Mouse (Mus musculus) thymus, adult 2 months (tissue): ENCODE results near the gene Dgkh. TPM values are rescaled to one million over a fixed set of nuclear protein-coding genes. Genes with fewer than 3 reads are reported as not detected.

ENCODE experiments used
- DNase-seq: peaks from one replicate; pipeline ENCODE4 v3.0.0; 2021
- H3K27ac ChIP-seq: fragments of 200-500 bp; 2 replicates; pipeline ENCODE4 v1.5.1; 2012; ENCODE audit warnings: low read length, control low read depth; ENCODE audit not compliant: control insufficient read depth, insufficient read depth
- H3K27me3 ChIP-seq: fragments of 200-500 bp; 2 replicates; pipeline ENCODE4 v1.6.1; 2012; ENCODE audit warnings: mild to moderate bottlenecking, low read length, moderate library complexity, mixed read lengths; ENCODE audit not compliant: control insufficient read depth, insufficient read depth
- H3K36me3 ChIP-seq: fragments of 200-500 bp; 2 replicates; pipeline ENCODE4 v1.6.1; 2012; ENCODE audit warnings: mild to moderate bottlenecking, low read length, moderate library complexity; ENCODE audit not compliant: control insufficient read depth, insufficient read depth
- H3K4me1 ChIP-seq: fragments of 200-500 bp; replicated peaks from 2 replicates; pipeline ENCODE4 v1.6.1; 2012; ENCODE audit warnings: low read length; ENCODE audit not compliant: control insufficient read depth, insufficient read depth
- H3K4me3 ChIP-seq: fragments of 200-500 bp; 2 replicates; pipeline ENCODE4 v1.5.1; 2012; ENCODE audit warnings: mild to moderate bottlenecking, low read length, control low read depth, moderate library complexity; ENCODE audit not compliant: control insufficient read depth, insufficient read depth
- CTCF ChIP-seq: fragments of 200-500 bp; IDR thresholded peaks from 2 replicates; pipeline ENCODE4 v1.5.1; 2012; ENCODE audit warnings: mild to moderate bottlenecking, control low read depth, low read length, moderate library complexity, borderline replicate concordance; ENCODE audit not compliant: control insufficient read depth, poor library complexity, insufficient read depth; ENCODE audit errors: extremely low read depth
- POLR2A ChIP-seq: fragments of 200-500 bp; IDR thresholded peaks from 2 replicates; pipeline ENCODE4 v1.6.1; 2012; ENCODE audit warnings: mild to moderate bottlenecking, low read length, control low read depth, moderate library complexity; ENCODE audit not compliant: control insufficient read depth, poor library complexity, insufficient read depth; ENCODE audit errors: extremely low read depth
- WGBS: fragments of 180-500 bp; shearing (Covaris S2); methylation state at CpG from one replicate; pipeline ENCODE4 v1.1.7; 2018; 5-methylcytosine and 5-hydroxymethylcytosine counted together
- polyA plus RNA-seq: library from polyadenylated mRNA; depleted of rRNA; stranded (reverse); fragments of >200 nt; gene quantifications from 2 replicates; pipeline ENCODE4 v1.2.3, GENCODE M21; 2012

Gene Dgkh
- polyA plus RNA-seq, 1 experiment = 0.84 TPM

DNA sequence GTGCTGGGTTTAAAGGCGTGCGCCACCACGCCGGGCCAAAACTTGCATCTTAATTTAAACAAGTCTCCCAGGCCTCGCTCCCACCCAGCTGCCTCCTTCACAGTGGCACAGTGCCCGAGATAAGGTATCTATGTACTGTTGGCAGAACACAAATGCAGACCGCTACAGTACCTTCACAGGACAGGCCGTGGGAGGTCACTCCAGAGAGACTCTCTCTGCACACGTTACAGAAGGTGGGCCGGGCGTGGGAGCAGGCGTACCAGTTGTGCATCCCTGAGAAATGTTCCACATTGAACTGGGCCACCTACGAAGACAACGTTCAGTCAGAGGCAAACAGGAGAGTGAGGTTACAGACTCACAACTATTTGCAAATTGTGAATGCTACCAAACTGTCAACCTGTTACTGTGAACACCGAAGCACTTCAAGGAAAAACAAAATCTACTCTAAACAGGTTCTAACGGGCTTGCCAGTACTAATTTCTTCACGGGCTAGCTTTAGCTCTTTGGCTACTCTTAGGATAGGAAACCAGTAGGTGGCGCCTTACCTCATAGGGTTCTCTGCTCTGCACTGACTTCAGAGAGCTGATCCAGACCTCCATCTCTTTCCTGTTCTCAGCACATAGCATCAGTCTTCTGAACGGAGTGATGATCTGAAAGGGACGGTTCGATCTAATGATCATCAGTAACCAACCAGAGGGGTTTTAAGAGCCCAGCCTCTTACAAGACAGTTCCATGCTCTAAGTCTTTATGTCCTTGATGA lies 104.9 kb downstream of the Dgkh start:
- 82% methylated on average over 21 of the region's 21 CpGs for WGBS
- Histone ChIP-seq H3K27me3 (no peaks in the 10 kb centered on the region), H3K27ac (no peak overlapping the region), H3K4me3 (no peak overlapping the region), H3K4me1 (peaks cover 16% of the 10 kb centered on the region), H3K36me3 (no peaks in the 10 kb centered on the region)
- TF ChIP-seq CTCF (no peak), POLR2A (no peak)
- peak; percentile 61 for DNase-seq

DNA sequence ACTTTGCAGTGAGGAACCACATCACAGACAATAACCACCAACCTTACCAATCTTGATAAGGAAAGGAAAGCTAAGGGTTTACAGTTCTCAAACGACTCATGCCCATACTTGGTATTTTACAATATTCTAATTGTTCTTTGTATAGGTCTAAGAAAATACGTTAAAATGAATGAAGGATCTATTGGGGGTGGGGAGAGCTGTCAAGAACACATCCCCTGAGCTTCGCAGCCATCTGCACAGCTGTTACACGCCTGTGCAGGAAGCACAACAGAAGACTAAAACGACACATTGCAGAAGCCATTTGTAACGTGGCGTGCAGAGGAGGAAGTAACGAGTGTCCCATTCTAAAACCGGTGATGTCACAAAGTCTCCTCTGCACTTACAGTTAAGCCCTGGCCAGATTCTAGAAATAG lies 113.7 kb downstream of the Dgkh start:
- WGBS = 7% methylated on average over 9 of the region's 9 CpGs
- peak overlapping the region; percentile 71 for H3K27ac ChIP-seq
- peak; percentile 33 for DNase-seq
- peaks cover 5% of the 10 kb centered on the region for H3K4me1 ChIP-seq
- H3K4me3 ChIP-seq = no peak overlapping the region
- no peak for TF ChIP-seq CTCF
- TF ChIP-seq POLR2A = no peak
- no peaks in the 10 kb centered on the region for H3K36me3 ChIP-seq
- H3K27me3 ChIP-seq = no peaks in the 10 kb centered on the region

DNA sequence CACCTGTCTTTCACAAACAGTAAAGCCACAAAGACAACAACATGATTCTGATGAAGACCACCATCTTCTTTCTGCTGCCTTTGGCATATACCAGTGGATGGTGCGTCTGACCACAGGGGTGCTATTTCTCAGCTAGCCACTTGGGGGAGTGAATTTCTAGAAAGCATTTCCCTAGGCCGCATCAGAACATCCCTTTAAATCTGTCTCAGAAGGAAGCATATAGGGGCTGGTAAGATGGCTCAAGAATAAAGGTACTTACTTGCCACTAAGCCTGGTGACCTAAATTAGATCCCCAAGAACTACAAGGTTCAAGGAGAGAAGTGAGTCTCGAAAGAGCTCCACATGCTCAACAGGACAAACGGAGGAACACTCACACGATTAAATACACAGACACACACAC lies 119.0 kb downstream of the Dgkh start:
- WGBS = 81% methylated on average over 5 of the region's 5 CpGs
- Histone ChIP-seq H3K4me3 (no peak overlapping the region), H3K27ac (no peak overlapping the region), H3K27me3 (no peaks in the 10 kb centered on the region), H3K4me1 (peaks cover 5% of the 10 kb centered on the region), H3K36me3 (no peaks in the 10 kb centered on the region)
- DNase-seq = peak; percentile 33
- TF ChIP-seq CTCF = no peak

DNA sequence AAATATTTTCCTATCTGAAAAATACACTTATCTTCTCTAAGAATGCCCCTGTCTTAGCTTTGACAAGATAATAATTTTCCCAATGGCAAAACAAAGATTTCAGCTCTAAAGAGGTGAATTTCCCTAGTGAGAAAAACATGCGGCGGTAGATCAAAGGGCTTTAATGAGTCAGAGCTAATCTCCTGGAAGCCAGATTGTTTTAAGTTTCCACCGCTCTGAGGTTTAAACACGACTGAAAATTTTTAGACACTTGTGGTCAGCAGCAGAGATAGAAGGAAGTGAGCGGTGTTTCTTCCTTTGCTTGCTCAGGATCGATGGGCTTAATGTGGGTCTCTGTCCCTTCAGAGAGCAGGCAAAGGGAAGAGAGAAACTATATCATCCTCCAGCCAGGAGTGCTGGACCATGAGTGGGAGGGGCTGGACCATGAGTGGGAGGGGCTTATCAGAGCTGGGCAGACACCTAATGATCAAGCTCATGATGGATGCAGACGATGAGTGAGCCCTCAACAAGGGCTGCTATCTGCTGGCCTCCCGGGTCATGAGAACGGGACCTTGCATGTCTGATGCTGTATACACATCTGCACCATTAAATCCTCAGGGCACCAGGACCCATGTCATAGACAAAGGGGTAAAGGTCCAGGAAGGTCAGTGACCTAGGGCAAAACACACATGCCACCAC lies 120.3 kb downstream of the Dgkh start:
- Histone ChIP-seq H3K4me3 (no peak overlapping the region), H3K27me3 (no peaks in the 10 kb centered on the region), H3K36me3 (no peaks in the 10 kb centered on the region), H3K4me1 (no peaks in the 10 kb centered on the region; the same call in 1 of the 2 replicates), H3K27ac (no peak overlapping the region)
- whole genome bisulfite sequencing = 33% methylated on average over 9 of the region's 9 CpGs
- DNase-seq = no peak
- TF ChIP-seq POLR2A (no peak), CTCF (no peak)

DNA sequence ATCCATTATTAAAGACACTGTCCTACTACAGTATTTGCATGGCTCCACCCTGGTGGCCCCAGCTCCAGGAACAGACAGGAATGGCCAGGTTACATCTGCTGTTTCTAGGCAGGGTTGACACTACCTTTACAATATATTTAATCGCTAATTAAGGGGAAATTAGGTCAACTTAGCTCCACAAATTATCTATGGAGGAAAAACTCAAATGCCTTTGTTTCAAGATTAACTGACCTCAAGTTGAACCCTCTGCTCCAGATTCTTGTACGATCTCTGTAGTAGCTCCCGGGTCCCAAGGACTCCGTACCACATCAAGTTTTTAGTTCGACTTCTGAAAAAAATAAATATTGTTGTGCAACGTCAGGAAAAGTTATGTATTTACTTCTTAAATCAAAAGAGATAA lies 137.7 kb downstream of the Dgkh start:
- no peaks in the 10 kb centered on the region for H3K27me3 ChIP-seq
- no peak overlapping the region for H3K27ac ChIP-seq
- WGBS = 98% methylated on average over 6 of the region's 6 CpGs
- no peaks in the 10 kb centered on the region for H3K4me1 ChIP-seq
- no peaks in the 10 kb centered on the region for H3K36me3 ChIP-seq
- TF ChIP-seq POLR2A (no peak), CTCF (no peak)
- no peak overlapping the region for H3K4me3 ChIP-seq
- DNase-seq = no peak

DNA sequence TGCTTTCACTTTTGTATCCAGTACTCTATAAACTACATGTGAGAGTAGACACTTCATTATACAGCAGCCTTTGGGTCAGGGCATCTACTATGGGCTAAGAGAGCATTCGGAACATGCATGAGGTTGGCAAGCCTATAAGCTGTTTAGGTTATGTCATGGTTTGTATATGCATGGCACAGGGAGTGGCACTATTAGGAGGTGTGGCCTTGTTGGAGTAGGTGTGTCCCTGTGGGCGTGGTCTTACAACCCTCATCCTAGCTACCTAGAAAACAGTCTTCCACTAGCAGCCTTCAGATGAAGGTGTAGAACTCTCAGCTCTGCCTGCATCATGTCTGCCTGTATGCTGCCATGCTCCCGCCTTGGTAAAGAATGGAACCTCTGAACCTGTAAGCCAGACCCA lies 139.6 kb downstream of the Dgkh start:
- H3K4me1 ChIP-seq = no peaks in the 10 kb centered on the region
- TF ChIP-seq CTCF = no peak
- no peak for TF ChIP-seq POLR2A
- H3K36me3 ChIP-seq = no peaks in the 10 kb centered on the region
- no peak for DNase-seq
- H3K4me3 ChIP-seq = no peak overlapping the region
- WGBS = 100% methylated on average over 3 of the region's 3 CpGs
- no peaks in the 10 kb centered on the region for H3K27me3 ChIP-seq
- H3K27ac ChIP-seq = no peak overlapping the region
